Comparison of ENCODE assay signal across 11 mouse cellular contexts in the genomic region with DNA sequence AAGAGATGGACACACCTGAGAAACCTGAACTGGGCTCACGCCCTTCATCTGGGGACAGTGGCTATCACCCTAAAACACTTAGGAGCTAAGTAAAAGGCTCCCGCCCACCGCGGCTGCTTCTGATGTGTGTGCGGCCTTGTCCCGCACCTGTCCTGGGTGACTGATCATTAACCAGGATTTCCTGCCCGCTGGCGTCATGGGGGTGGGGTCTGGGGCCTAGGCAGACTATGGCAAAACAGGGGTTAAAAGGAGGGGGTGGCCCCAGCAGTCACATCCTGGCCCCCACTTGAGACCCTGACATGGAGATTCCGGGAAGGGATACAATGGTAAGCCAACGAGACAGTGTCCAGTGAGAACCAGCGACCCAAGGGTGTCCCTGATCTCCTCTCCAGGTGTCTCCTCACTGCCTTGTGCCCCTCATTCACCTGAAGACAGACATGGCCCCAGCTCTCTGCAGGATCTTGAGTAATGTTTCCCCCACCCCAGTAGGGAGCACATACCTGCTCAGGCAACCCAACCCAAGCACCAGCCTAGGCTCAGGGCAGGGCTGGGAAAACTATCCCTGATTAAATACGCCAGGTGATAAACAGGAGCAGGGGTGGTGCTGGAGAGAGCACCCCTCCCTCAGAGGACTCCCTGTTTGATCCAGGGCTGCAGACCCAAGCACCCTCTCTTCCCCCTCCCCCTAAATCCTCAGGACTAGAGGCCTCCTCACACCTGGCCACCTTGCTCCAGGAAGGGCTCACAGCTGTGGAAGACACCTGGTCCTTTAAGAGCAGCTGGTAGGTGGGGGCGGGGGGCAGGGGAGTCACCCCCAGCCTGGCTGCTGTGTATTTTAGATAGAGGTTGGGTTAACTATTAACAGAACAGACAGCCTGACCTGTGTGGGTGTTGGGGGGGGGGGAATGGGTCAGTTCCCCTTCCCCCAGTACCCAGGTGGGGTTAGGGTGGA. TPM values are rescaled to one million over a fixed set of nuclear protein-coding genes. Genes with fewer than 3 reads are reported as not detected.
A peak's percentile ranks its signal among the peaks of the same experiment; 100 is the strongest.
DNase-seq lines count a peak whose midpoint lies in the region; ATAC-seq and TF ChIP-seq lines count a peak whose summit lies in the region.
"Had no signal": no experiment of that assay in that cellular context is flagged by ENCODE, and none has a peak within 500 bp of the region (broad histone marks: within the 10 kb centered on the region; RNA-seq: fewer than 3 reads in every experiment).

No protein-coding gene starts in this region.

- 71% methylated on average over 13 of the region's 13 CpGs for WGBS in heart, embryonic 11.5 days (ENCODE audit: insufficient replicate concordance)
- 82% methylated on average over 13 of the region's 13 CpGs for WGBS in embryonic facial prominence, embryonic 10.5 days
- WGBS in intestine, postnatal 0 days = 31% methylated on average over 13 of the region's 13 CpGs
- WGBS in liver, embryonic 14.5 days (ENCODE audit: insufficient replicate concordance) = 68% methylated on average over 13 of the region's 13 CpGs

- H3K27ac ChIP-seq in heart, embryonic 11.5 days (ENCODE audit: low read depth, low read length) = no peak overlapping the region
- no peak overlapping the region for H3K27ac ChIP-seq in embryonic facial prominence, embryonic 10.5 days (replicated peaks)
- H3K27ac ChIP-seq in intestine, postnatal 0 days (ENCODE audit: low read depth, low read length) = peak overlapping the region; percentile 36
- peak overlapping the region; percentile 31; the same call in 1 of the 2 replicates for H3K27ac ChIP-seq in liver, embryonic 14.5 days

- ATAC-seq in heart, embryonic 11.5 days (replicated peaks; ENCODE audit: insufficient number of reproducible peaks, low FRiP score, low TSS enrichment) = no peak
- ATAC-seq in intestine, postnatal 0 days = peak; percentile 48
- ATAC-seq in liver, embryonic 14.5 days (ENCODE audit: insufficient read depth) = peak; percentile 7; the same call in 1 of the 2 replicates

- TF ChIP-seq EP300 in liver, embryonic 14.5 days (IDR thresholded peaks at IDR 0.05; ENCODE audit: low read depth) = no peak

- H3K4me2 ChIP-seq in heart, embryonic 11.5 days = no peak overlapping the region
- H3K4me2 ChIP-seq in intestine, postnatal 0 days (replicated peaks; ENCODE audit: low read depth) = peak overlapping the region; percentile 91
- H3K4me2 ChIP-seq in liver, embryonic 14.5 days (ENCODE audit: low read depth) = peak overlapping the region; percentile 35

- DNase-seq in heart, postnatal 4 days = peak; percentile 2
- no peak for DNase-seq in embryonic facial prominence, embryonic 10.5 days (ENCODE audit: low spot score)
- no peak for DNase-seq in liver, embryonic 14.5 days (ENCODE audit: low read depth in 3 of 3, low spot score in 3 of 3)
- no peak for DNase-seq in thymus, adult 18-20 months
- DNase-seq in layer of hippocampus, postnatal 14 days (ENCODE audit: low spot score in 2 of 2) = no peak
- no peak for DNase-seq in spleen, postnatal 10 days (ENCODE audit: low spot score in 2 of 2)

- peaks cover 30% of the 10 kb centered on the region for H3K4me1 ChIP-seq in heart, embryonic 11.5 days (ENCODE audit: control insufficient read depth, insufficient read depth, low read length)
- peaks cover 49% of the 10 kb centered on the region for H3K4me1 ChIP-seq in embryonic facial prominence, embryonic 10.5 days
- peaks cover 18% of the 10 kb centered on the region for H3K4me1 ChIP-seq in intestine, postnatal 0 days (replicated peaks; ENCODE audit: control insufficient read depth, insufficient read depth, low read length)
- peaks cover 6 to 12% of the 10 kb centered on the region in 2 experiments; a peak in 3 of 4 replicates for H3K4me1 ChIP-seq in liver, embryonic 14.5 days (replicated peaks; ENCODE audit: control insufficient read depth in 2 of 2, insufficient read depth in 2 of 2, low read length in 1 of 2)

- peaks cover 10% of the 10 kb centered on the region; the same call in 1 of the 2 replicates for H3K36me3 ChIP-seq in heart, embryonic 11.5 days (ENCODE audit: control insufficient read depth, insufficient read depth, low read length)
- H3K36me3 ChIP-seq in embryonic facial prominence, embryonic 10.5 days (replicated peaks) = peaks cover 33% of the 10 kb centered on the region
- peaks cover 11% of the 10 kb centered on the region; the same call in 1 of the 2 replicates for H3K36me3 ChIP-seq in intestine, postnatal 0 days (ENCODE audit: control insufficient read depth, insufficient read depth)
- H3K36me3 ChIP-seq in liver, embryonic 14.5 days (replicated peaks; ENCODE audit: control insufficient read depth, insufficient read depth, low read depth) = no peaks in the 10 kb centered on the region

- H3K4me3 ChIP-seq in heart, embryonic 11.5 days (ENCODE audit: low read depth, low read length) = no peak overlapping the region
- peak overlapping the region; percentile 72; the same call in 1 of the 2 replicates for H3K4me3 ChIP-seq in embryonic facial prominence, embryonic 10.5 days
- H3K4me3 ChIP-seq in intestine, postnatal 0 days (ENCODE audit: low read depth, low read length) = no peak overlapping the region
- H3K4me3 ChIP-seq in liver, embryonic 14.5 days (ENCODE audit: insufficient read depth in 1 of 2, low read depth in 2 of 2, low read length in 2 of 2) = no peak overlapping the region

- no peak for TF ChIP-seq CTCF in intestine, postnatal 0 days (IDR thresholded peaks at IDR 0.05; ENCODE audit: low read depth)
- no peak for TF ChIP-seq CTCF in liver, embryonic 14.5 days (IDR thresholded peaks at IDR 0.05; ENCODE audit: low read depth)

- no peak overlapping the region for H3K9ac ChIP-seq in heart, embryonic 11.5 days (ENCODE audit: low read depth, low read length)
- H3K9ac ChIP-seq in intestine, postnatal 0 days (ENCODE audit: low read depth, low read length) = no peak overlapping the region
- H3K9ac ChIP-seq in liver, embryonic 14.5 days (replicated peaks) = no peak overlapping the region

- H3K9me3 ChIP-seq in heart, embryonic 11.5 days (replicated peaks; ENCODE audit: control insufficient read depth, low read length) = no peaks in the 10 kb centered on the region
- no peaks in the 10 kb centered on the region for H3K9me3 ChIP-seq in embryonic facial prominence, embryonic 10.5 days
- H3K9me3 ChIP-seq in intestine, postnatal 0 days (ENCODE audit: control insufficient read depth) = no peaks in the 10 kb centered on the region
- no peaks in the 10 kb centered on the region for H3K9me3 ChIP-seq in liver, embryonic 14.5 days (ENCODE audit: control insufficient read depth, low read length)

- no peaks in the 10 kb centered on the region for H3K27me3 ChIP-seq in heart, embryonic 11.5 days (ENCODE audit: control insufficient read depth, insufficient read depth, low read length)
- no peaks in the 10 kb centered on the region for H3K27me3 ChIP-seq in embryonic facial prominence, embryonic 10.5 days (replicated peaks; ENCODE audit: low read depth, poor library complexity, severe bottlenecking)
- no peaks in the 10 kb centered on the region for H3K27me3 ChIP-seq in intestine, postnatal 0 days (replicated peaks; ENCODE audit: control insufficient read depth, insufficient read depth, low read length)
- H3K27me3 ChIP-seq in liver, embryonic 14.5 days (ENCODE audit: control insufficient read depth, insufficient read depth, low read length) = no peaks in the 10 kb centered on the region

RNA-seq across cellular contexts. Expression of gene Irf2bp1, which starts 3.5 kb away (rescaled TPM):
- total RNA-seq in heart, postnatal 4 days (2021) = 10 to 100 TPM; 27.3 to 32.3 TPM
- polyA plus RNA-seq in heart, embryonic 11.5 days (2014; fragmentation: Nextera tagmentation; extraction: Ambion mirVana) = 13.9 and 14.2 TPM in 2 replicates
- 25.0 and 25.7 TPM in 2 replicates for polyA plus RNA-seq in embryonic facial prominence, embryonic 10.5 days (2016; fragmentation: Nextera tagmentation; extraction: Ambion mirVana)
- polyA plus RNA-seq in intestine, postnatal 0 days (2015; fragmentation: Nextera tagmentation; extraction: Ambion mirVana) = 11.4 and 11.9 TPM in 2 replicates
- 6.8 and 8.3 TPM in 2 replicates for polyA plus RNA-seq in liver, embryonic 14.5 days (2012; rRNA removed)
- 6.8 and 7.9 TPM in 2 replicates for polyA plus RNA-seq in liver, embryonic 14.5 days (2014; fragmentation: Nextera tagmentation; extraction: Ambion mirVana)
- 10 to 100 TPM; 43.7 to 44.5 TPM for total RNA-seq in layer of hippocampus, postnatal 14 days (2021)

RNA-seq across cellular contexts. Expression of gene Foxa3, which starts 16.0 kb away (rescaled TPM):
- total RNA-seq in heart, postnatal 4 days (2021) = not detected
- polyA plus RNA-seq in heart, embryonic 11.5 days (2014; fragmentation: Nextera tagmentation; extraction: Ambion mirVana) = 0.59 TPM in 1 of 2 replicates, not detected in the other
- not detected in 2 replicates for polyA plus RNA-seq in embryonic facial prominence, embryonic 10.5 days (2016; fragmentation: Nextera tagmentation; extraction: Ambion mirVana)
- 11.8 and 12.4 TPM in 2 replicates for polyA plus RNA-seq in intestine, postnatal 0 days (2015; fragmentation: Nextera tagmentation; extraction: Ambion mirVana)
- 12.2 and 13.9 TPM in 2 replicates for polyA plus RNA-seq in liver, embryonic 14.5 days (2012; rRNA removed)
- 25.7 and 26.5 TPM in 2 replicates for polyA plus RNA-seq in liver, embryonic 14.5 days (2014; fragmentation: Nextera tagmentation; extraction: Ambion mirVana)
- not detected for total RNA-seq in layer of hippocampus, postnatal 14 days (2021)
- total RNA-seq: adrenal gland, adult 18-20 months had no signal
- polyA plus RNA-seq: neural tube, embryonic 11.5 days had no signal

RNA-seq across cellular contexts. Expression of gene Mypop, which starts 16.3 kb away (rescaled TPM):
- total RNA-seq in heart, postnatal 4 days (2021) = 1 to 10 TPM; 1.4 to 1.5 TPM
- 2.1 and 2.2 TPM in 2 replicates for polyA plus RNA-seq in heart, embryonic 11.5 days (2014; fragmentation: Nextera tagmentation; extraction: Ambion mirVana)
- 4.0 and 4.1 TPM in 2 replicates for polyA plus RNA-seq in embryonic facial prominence, embryonic 10.5 days (2016; fragmentation: Nextera tagmentation; extraction: Ambion mirVana)
- polyA plus RNA-seq in intestine, postnatal 0 days (2015; fragmentation: Nextera tagmentation; extraction: Ambion mirVana) = 1.1 and 1.2 TPM in 2 replicates
- polyA plus RNA-seq in liver, embryonic 14.5 days (2012; rRNA removed) = 0.20 and 0.21 TPM in 2 replicates
- polyA plus RNA-seq in liver, embryonic 14.5 days (2014; fragmentation: Nextera tagmentation; extraction: Ambion mirVana) = 0.30 and 0.34 TPM in 2 replicates
- total RNA-seq in layer of hippocampus, postnatal 14 days (2021) = 10 to 100 TPM; 35.6 to 40.5 TPM

RNA-seq across cellular contexts. Expression of gene Sympk, which starts 16.9 kb away (rescaled TPM):
- 10 to 100 TPM; 57.3 to 62.5 TPM for total RNA-seq in heart, postnatal 4 days (2021)
- 17.6 and 21.4 TPM in 2 replicates for polyA plus RNA-seq in heart, embryonic 11.5 days (2014; fragmentation: Nextera tagmentation; extraction: Ambion mirVana)
- polyA plus RNA-seq in embryonic facial prominence, embryonic 10.5 days (2016; fragmentation: Nextera tagmentation; extraction: Ambion mirVana) = 43.4 and 45.2 TPM in 2 replicates
- 8.9 and 9.1 TPM in 2 replicates for polyA plus RNA-seq in intestine, postnatal 0 days (2015; fragmentation: Nextera tagmentation; extraction: Ambion mirVana)
- 27.3 and 29.1 TPM in 2 replicates for polyA plus RNA-seq in liver, embryonic 14.5 days (2012; rRNA removed)
- polyA plus RNA-seq in liver, embryonic 14.5 days (2014; fragmentation: Nextera tagmentation; extraction: Ambion mirVana) = 10.7 and 11.8 TPM in 2 replicates
- 100 to 1,000 TPM; 103 to 105 TPM for total RNA-seq in layer of hippocampus, postnatal 14 days (2021)

RNA-seq across cellular contexts. Expression of gene Nanos2, which starts 20.1 kb away (rescaled TPM):
- under 1 TPM in 1 of 2 experiments, not detected in 1; 0.23 TPM for total RNA-seq in heart, postnatal 4 days (2021)
- polyA plus RNA-seq in heart, embryonic 11.5 days (2014; fragmentation: Nextera tagmentation; extraction: Ambion mirVana) = not detected in 2 replicates
- not detected in 2 replicates for polyA plus RNA-seq in embryonic facial prominence, embryonic 10.5 days (2016; fragmentation: Nextera tagmentation; extraction: Ambion mirVana)
- not detected in 2 replicates for polyA plus RNA-seq in intestine, postnatal 0 days (2015; fragmentation: Nextera tagmentation; extraction: Ambion mirVana)
- not detected in 2 replicates for polyA plus RNA-seq in liver, embryonic 14.5 days (2012; rRNA removed)
- not detected in 2 replicates for polyA plus RNA-seq in liver, embryonic 14.5 days (2014; fragmentation: Nextera tagmentation; extraction: Ambion mirVana)
- total RNA-seq in layer of hippocampus, postnatal 14 days (2021) = 1 to 10 TPM in 1 of 2 experiments, under 1 TPM in 1; 0.48 to 1.3 TPM
- total RNA-seq: adrenal gland, adult 18-20 months had no signal
- polyA plus RNA-seq: limb, embryonic 11.5 days had no signal

Comparison
In these comparisons a context has a peak if more than half of its experiments do, and no peak if none do; other contexts are left out.
1. H3K27ac ChIP-seq: peak in intestine, postnatal 0 days (single experiment) and liver, embryonic 14.5 days (single experiment); none in heart, embryonic 11.5 days (single experiment) and embryonic facial prominence, embryonic 10.5 days (single experiment).